Mouse (Mus musculus) hindbrain, embryonic 11.5 days (tissue): ENCODE data around the gene Olfr1504. TPM values are rescaled to one million over a fixed set of nuclear protein-coding genes. Genes with fewer than 3 reads are reported as not detected.
"Not testable (repeated sequence)": the region's sequence is repeated elsewhere in the genome, so short reads cannot be mapped to it uniquely, and the experiment has no call there.

ENCODE experiments used
- ATAC-seq: fragments of 200-750 bp; cut with Nextera tagmentation; 2 replicates; pipeline ENCODE4 v1.8.0; 2017; ENCODE audit warnings: mild to moderate bottlenecking, moderate TSS enrichment, moderate library complexity; ENCODE audit not compliant: low FRiP score
- DNase-seq: peaks from one replicate; pipeline ENCODE4 v3.0.0-alpha.2; 2015; ENCODE audit warnings: low spot score
- H3K27ac ChIP-seq: fragments of 300-500 bp; sonication (generic); 2 replicates; pipeline ENCODE4 v1.5.1; 2014; ENCODE audit warnings: mild to moderate bottlenecking, low read depth, low read length
- H3K27me3 ChIP-seq: fragments of 300-500 bp; sonication (generic); 2 replicates; pipeline ENCODE4 v1.6.1; 2014; ENCODE audit warnings: mild to moderate bottlenecking, low read length, moderate library complexity, mixed read lengths; ENCODE audit not compliant: control insufficient read depth, insufficient read depth
- H3K36me3 ChIP-seq: fragments of 300-500 bp; sonication (generic); 2 replicates; pipeline ENCODE4 v1.6.1; 2014; ENCODE audit warnings: mild to moderate bottlenecking, low read length, moderate library complexity, mixed read lengths; ENCODE audit not compliant: control insufficient read depth, insufficient read depth
- H3K4me1 ChIP-seq: fragments of 300-500 bp; sonication (generic); replicated peaks from 2 replicates; pipeline ENCODE4 v1.6.1; 2014; ENCODE audit warnings: low read length, mixed read lengths; ENCODE audit not compliant: control insufficient read depth, insufficient read depth
- H3K4me2 ChIP-seq: fragments of 300-500 bp; sonication (generic); replicated peaks from 2 replicates; pipeline ENCODE4 v1.6.1; 2014; ENCODE audit warnings: mild to moderate bottlenecking, low read depth, low read length
- H3K4me3 ChIP-seq: fragments of 300-500 bp; sonication (generic); 2 replicates; pipeline ENCODE4 v1.5.1; 2014; ENCODE audit warnings: low read depth, low read length
- H3K9ac ChIP-seq: fragments of 300-500 bp; sonication (generic); 2 replicates; pipeline ENCODE4 v1.6.1; 2014; ENCODE audit warnings: low read depth, low read length
- H3K9me3 ChIP-seq: fragments of 300-500 bp; sonication (generic); 2 replicates; pipeline ENCODE4 v1.6.1; 2016; ENCODE audit warnings: low read length; ENCODE audit not compliant: control insufficient read depth
- WGBS: fragments of 180-500 bp; shearing (Covaris S2); extraction: QIAGEN DNeasy Blood & Tissue Kit; methylation state at CpG from one replicate; pipeline ENCODE4 v1.1.7; 2014; 5-methylcytosine and 5-hydroxymethylcytosine counted together
- polyA plus RNA-seq: library from polyadenylated mRNA; unstranded; fragments of >200 nt; fragmentation: Nextera tagmentation; extraction: Ambion mirVana; gene quantifications from 2 replicates; pipeline ENCODE4 v1.2.1, GENCODE M21; 2014

Olfr1504 gene
- not detected in 2 replicates for polyA plus RNA-seq

DNA sequence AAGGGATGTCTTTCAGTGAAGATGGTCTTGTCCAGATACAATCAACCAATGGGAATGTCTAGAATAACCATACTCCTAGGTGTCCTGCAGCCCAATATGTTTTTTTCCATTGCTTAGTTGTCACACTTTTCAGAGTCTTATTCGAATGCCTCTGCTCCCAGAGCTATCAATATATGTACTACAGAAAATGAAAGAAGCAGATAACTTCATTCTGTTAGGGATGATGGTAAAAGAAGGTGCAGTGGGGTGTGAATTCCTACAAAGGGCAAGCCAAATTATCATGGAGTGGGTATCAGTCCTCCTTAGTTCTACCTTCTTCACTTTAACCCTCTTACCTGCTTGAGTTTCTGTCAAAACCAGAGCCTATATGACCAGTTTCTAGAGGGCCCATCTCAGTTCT lies at the start of gene Olfr1504:
Gene Olfr1504 (minus strand): TSS at position 101 of the 400 bp plus-strand sequence.
- 69% methylated on average over 1 of the region's 1 CpGs for WGBS
- DNase-seq (no peak), ATAC-seq (no peak)
- no peak within 1 kb of the TSS for H3K4me2 ChIP-seq
- H3K27ac ChIP-seq: no peak within 1 kb of the TSS
- H3K36me3 ChIP-seq: no peaks in the 10 kb centered on the region
- H3K4me3 ChIP-seq: no peak within 1 kb of the TSS
- H3K9ac ChIP-seq: no peak within 1 kb of the TSS
- no peaks in the 10 kb centered on the region for H3K4me1 ChIP-seq
- no peaks in the 10 kb centered on the region for H3K9me3 ChIP-seq
- H3K27me3 ChIP-seq: no peaks in the 10 kb centered on the region

DNA sequence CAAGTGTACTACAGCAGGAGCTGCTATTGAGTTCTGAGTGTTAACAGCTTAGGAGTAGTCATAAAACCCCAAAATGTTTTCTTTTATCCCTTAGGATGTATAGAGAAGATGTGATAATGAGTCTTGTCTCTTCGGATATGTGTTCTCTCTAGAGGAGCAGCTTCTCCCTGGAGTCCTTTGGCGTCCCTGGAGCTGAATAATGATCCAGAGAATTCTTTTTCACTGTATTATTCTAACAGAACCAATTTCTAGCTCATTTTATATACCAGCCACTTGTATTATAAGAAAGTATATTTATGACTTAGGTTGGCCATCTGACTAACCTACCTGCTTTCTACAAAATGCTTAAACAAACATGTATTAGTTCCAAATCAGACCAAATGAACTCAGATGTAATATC lies 15.5 kb upstream of the Olfr1504 start, which contains the start of gene Olfr1505:
Gene Olfr1505 (plus strand): TSS at position 301 of the 400 bp plus-strand sequence.
- 89% methylated on average over 2 of the region's 2 CpGs for WGBS
- H3K4me1 ChIP-seq: no peaks in the 10 kb centered on the region
- H3K4me3 ChIP-seq: no peak within 1 kb of the TSS
- no peak within 1 kb of the TSS for H3K27ac ChIP-seq
- no peaks in the 10 kb centered on the region for H3K9me3 ChIP-seq
- H3K36me3 ChIP-seq: no peaks in the 10 kb centered on the region
- H3K27me3 ChIP-seq: no peaks in the 10 kb centered on the region
- no peak for DNase-seq
- no peak for ATAC-seq
- no peak within 1 kb of the TSS for H3K9ac ChIP-seq
- H3K4me2 ChIP-seq: no peak within 1 kb of the TSS

DNA sequence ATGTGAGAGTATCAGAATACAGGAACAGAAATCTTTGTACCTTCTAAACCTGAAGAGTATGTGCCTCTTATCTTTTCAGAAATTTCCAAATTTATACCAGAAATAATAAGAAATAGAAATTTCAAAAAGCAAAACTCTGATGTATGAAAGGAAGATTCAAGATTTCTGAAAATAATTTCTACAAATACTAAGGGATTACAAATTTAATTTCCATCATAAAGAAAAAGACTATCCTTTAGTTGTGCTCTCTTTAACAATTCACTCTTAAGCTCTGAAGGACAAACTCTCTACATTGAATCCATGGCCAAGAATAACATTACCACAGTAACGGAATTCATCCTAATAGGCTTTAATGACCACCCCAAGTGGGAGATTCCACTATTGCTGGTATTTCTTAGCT lies 36.2 kb downstream of the Olfr1504 start, which contains the start of gene Olfr1502:
Gene Olfr1502 (plus strand): TSS at position 301 of the 400 bp plus-strand sequence.
- H3K9me3 ChIP-seq: no peaks in the 10 kb centered on the region
- H3K27me3 ChIP-seq: no peaks in the 10 kb centered on the region
- no peaks in the 10 kb centered on the region for H3K4me1 ChIP-seq
- DNase-seq: no peak
- no peak for ATAC-seq
- no peak within 1 kb of the TSS for H3K4me2 ChIP-seq
- 86% methylated on average over 1 of the region's 1 CpGs for WGBS
- H3K27ac ChIP-seq: no peak within 1 kb of the TSS
- H3K36me3 ChIP-seq: no peaks in the 10 kb centered on the region
- no peak within 1 kb of the TSS for H3K4me3 ChIP-seq
- H3K9ac ChIP-seq: no peak within 1 kb of the TSS

DNA sequence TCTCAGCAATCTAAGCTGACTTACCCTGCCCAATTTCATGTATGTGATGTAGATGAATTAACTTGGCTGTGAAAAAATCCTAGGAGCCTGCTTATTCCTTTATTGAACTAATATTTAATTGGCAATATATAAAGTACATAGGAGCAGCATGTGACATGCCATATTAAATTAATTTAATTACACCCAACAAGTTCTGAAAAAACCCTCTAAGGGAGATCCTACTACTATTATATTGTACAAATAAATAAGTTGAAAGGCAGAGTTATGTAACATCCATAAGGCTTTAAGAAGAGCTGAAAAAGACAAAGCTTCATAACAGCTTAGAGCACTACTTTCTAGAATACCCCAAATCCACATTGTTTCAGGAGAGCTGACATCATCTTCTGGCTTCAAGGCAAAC lies 47.1 kb downstream of the Olfr1504 start, which contains the start of gene Olfr1501:
Gene Olfr1501 (minus strand): TSS at position 101 of the 400 bp plus-strand sequence.
- not testable (repeated sequence) for H3K9me3 ChIP-seq, H3K9ac ChIP-seq, ATAC-seq, H3K27me3 ChIP-seq, H3K27ac ChIP-seq, H3K36me3 ChIP-seq, H3K4me3 ChIP-seq, H3K4me1 ChIP-seq, H3K4me2 ChIP-seq, DNase-seq

Other genes with a start within 250 kb of the Olfr1504 start
- gene Olfr1490, start 246.8 kb downstream of the Olfr1504 start, polyA plus RNA-seq: not detected in 2 replicates
- not detected in 2 replicates for gene Olfr1491, start 200.7 kb downstream of the Olfr1504 start, polyA plus RNA-seq
- not detected in 2 replicates for gene Olfr1493-ps1, start 174.7 kb downstream of the Olfr1504 start, polyA plus RNA-seq
- gene Olfr1494, start 158.2 kb downstream of the Olfr1504 start, polyA plus RNA-seq: not detected in 2 replicates
- not detected in 2 replicates for gene Olfr1495, start 133.3 kb downstream of the Olfr1504 start, polyA plus RNA-seq
- gene Olfr1496, start 120.0 kb downstream of the Olfr1504 start, polyA plus RNA-seq: not detected in 2 replicates
- gene Olfr1497, start 99.7 kb downstream of the Olfr1504 start, polyA plus RNA-seq: not detected in 2 replicates
- gene Olfr1499, start 78.5 kb downstream of the Olfr1504 start, polyA plus RNA-seq: not detected in 2 replicates
- not detected in 2 replicates for gene Olfr1500, start 67.4 kb downstream of the Olfr1504 start, polyA plus RNA-seq
- gene Olfr1501, start 47.2 kb downstream of the Olfr1504 start, polyA plus RNA-seq: not detected in 2 replicates
- gene Olfr1502, start 36.1 kb downstream of the Olfr1504 start, polyA plus RNA-seq: not detected in 2 replicates
- not detected in 2 replicates for gene Olfr1505, start 15.6 kb upstream of the Olfr1504 start, polyA plus RNA-seq